Mouse (Mus musculus) forebrain, embryonic 11.5 days (tissue): ENCODE data around the gene Fbxo27. TPM values are rescaled to one million over a fixed set of nuclear protein-coding genes. Genes with fewer than 3 reads are reported as not detected.
"Not testable (repeated sequence)": the region's sequence is repeated elsewhere in the genome, so short reads cannot be mapped to it uniquely, and the experiment has no call there.

Source experiments
- ATAC-seq: fragments of 200-750 bp; cut with Nextera tagmentation; replicated peaks from 2 replicates; pipeline ENCODE4 v1.8.0; 2017; ENCODE audit warnings: moderate TSS enrichment; ENCODE audit not compliant: low FRiP score
- DNase-seq: peaks from one replicate; pipeline ENCODE4 v3.0.0-alpha.2; 2017; ENCODE audit warnings: low spot score
- H3K27ac ChIP-seq: fragments of 300-500 bp; sonication (generic); 2 replicates; pipeline ENCODE4 v1.5.1; 2014; ENCODE audit warnings: low read depth, low read length
- H3K27me3 ChIP-seq: fragments of 300-500 bp; sonication (generic); 2 replicates; pipeline ENCODE4 v1.6.1; 2014; ENCODE audit warnings: mild to moderate bottlenecking, low read length, mixed read lengths; ENCODE audit not compliant: control insufficient read depth, insufficient read depth
- H3K36me3 ChIP-seq: fragments of 300-500 bp; sonication (generic); 2 replicates; pipeline ENCODE4 v1.6.1; 2014; ENCODE audit warnings: mild to moderate bottlenecking, low read length, moderate library complexity, mixed read lengths; ENCODE audit not compliant: control insufficient read depth, insufficient read depth
- H3K4me1 ChIP-seq: fragments of 300-500 bp; sonication (generic); replicated peaks from 2 replicates; pipeline ENCODE4 v1.6.1; 2014; ENCODE audit warnings: low read length, mixed read lengths; ENCODE audit not compliant: control insufficient read depth, insufficient read depth
- H3K4me2 ChIP-seq: fragments of 300-500 bp; sonication (generic); 2 replicates; pipeline ENCODE4 v1.6.1; 2014; ENCODE audit warnings: low read depth, mild to moderate bottlenecking, low read length, moderate library complexity, mixed read lengths; ENCODE audit not compliant: severe bottlenecking
- H3K4me3 ChIP-seq: fragments of 300-500 bp; sonication (generic); 2 replicates; pipeline ENCODE4 v1.5.1; 2014; ENCODE audit warnings: low read depth, low read length
- H3K9ac ChIP-seq: fragments of 300-500 bp; sonication (generic); 2 replicates; pipeline ENCODE4 v1.6.1; 2014; ENCODE audit warnings: low read length
- H3K9me3 ChIP-seq: fragments of 300-500 bp; sonication (generic); 2 replicates; pipeline ENCODE4 v1.6.1; 2016; ENCODE audit warnings: low read length, mixed read lengths; ENCODE audit not compliant: control insufficient read depth
- WGBS: fragments of 180-500 bp; shearing (Covaris S2); extraction: QIAGEN DNeasy Blood & Tissue Kit; methylation state at CpG from one replicate; pipeline ENCODE4 v1.1.7; 2014; 5-methylcytosine and 5-hydroxymethylcytosine counted together
- polyA plus RNA-seq: library from polyadenylated mRNA; unstranded; fragments of >200 nt; fragmentation: Nextera tagmentation; extraction: Ambion mirVana; gene quantifications from 2 replicates; pipeline ENCODE4 v1.2.1, GENCODE M21; 2014

Fbxo27 gene
- polyA plus RNA-seq, 1 experiment from 2014 or later, result 4.3 TPM

DNA sequence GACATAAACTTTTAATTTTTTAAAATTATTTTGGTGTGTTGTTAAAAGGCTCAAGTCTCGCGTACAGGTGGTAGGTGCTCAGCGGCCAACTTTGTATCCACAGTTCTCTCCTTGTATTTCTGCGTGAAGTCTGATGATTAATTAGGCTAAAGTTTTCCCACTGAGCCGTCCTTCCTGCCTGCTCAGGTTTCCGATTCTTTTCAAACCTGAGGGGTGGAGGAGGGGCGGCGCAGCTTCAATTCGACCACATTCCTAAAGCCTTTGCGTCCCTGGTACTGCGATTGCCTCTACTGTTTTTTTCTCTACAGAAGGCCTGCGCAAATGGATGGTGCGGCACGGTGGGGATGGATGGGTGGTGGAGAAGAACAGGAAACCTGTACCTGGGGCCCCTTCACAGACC, 1.8 kb downstream of the Fbxo27 start:
- DNase-seq (peak; percentile 61), ATAC-seq (no peak)
- Histone ChIP-seq H3K27me3 (peaks cover 4% of the 10 kb centered on the region; the same call in 1 of the 2 replicates), H3K4me3 (no peak overlapping the region), H3K4me1 (no peaks in the 10 kb centered on the region; the same call in 1 of the 2 replicates), H3K9me3 (no peaks in the 10 kb centered on the region), H3K9ac (no peak overlapping the region), H3K36me3 (no peaks in the 10 kb centered on the region), H3K27ac (no peak overlapping the region), H3K4me2 (peak overlapping the region; percentile 19; the same call in 1 of the 2 replicates)
- WGBS, result 3% methylated on average over 14 of the region's 14 CpGs

DNA sequence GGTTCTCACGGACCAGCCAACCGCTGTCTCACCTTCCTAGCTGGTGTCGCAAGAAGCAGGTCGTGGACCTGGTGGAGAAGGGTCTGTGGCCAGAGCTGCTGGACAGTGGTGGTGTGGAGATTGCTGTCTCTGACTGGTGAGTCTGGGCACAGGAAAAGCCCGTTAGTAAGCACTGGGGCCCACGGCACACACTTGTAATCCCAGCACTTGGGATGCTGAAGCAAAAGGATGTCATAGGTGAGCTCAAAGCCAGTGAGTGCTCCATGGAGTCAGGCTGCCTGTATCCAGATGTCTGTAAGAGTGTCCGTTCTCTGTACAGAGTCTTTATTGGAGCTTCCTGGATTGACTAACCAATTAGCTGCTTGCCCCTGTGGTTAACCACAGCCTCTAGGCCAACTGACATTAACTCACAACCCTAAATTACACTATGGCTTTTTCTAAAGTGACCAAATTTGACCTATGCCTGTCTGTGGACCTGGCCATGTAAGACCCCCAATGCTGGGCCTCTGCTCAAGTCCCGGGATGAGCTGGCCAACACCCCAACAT, 2.4 kb downstream of the Fbxo27 start:
- H3K9ac ChIP-seq, result no peak overlapping the region
- H3K4me3 ChIP-seq, result no peak overlapping the region
- no peak for DNase-seq
- no peak for ATAC-seq
- no peaks in the 10 kb centered on the region for H3K36me3 ChIP-seq
- H3K4me2 ChIP-seq, result no peak overlapping the region
- H3K27me3 ChIP-seq, result peaks cover 4% of the 10 kb centered on the region; the same call in 1 of the 2 replicates
- 51% methylated on average over 8 of the region's 8 CpGs for WGBS
- H3K27ac ChIP-seq, result no peak overlapping the region
- H3K9me3 ChIP-seq, result no peaks in the 10 kb centered on the region
- no peaks in the 10 kb centered on the region; the same call in 1 of the 2 replicates for H3K4me1 ChIP-seq

DNA sequence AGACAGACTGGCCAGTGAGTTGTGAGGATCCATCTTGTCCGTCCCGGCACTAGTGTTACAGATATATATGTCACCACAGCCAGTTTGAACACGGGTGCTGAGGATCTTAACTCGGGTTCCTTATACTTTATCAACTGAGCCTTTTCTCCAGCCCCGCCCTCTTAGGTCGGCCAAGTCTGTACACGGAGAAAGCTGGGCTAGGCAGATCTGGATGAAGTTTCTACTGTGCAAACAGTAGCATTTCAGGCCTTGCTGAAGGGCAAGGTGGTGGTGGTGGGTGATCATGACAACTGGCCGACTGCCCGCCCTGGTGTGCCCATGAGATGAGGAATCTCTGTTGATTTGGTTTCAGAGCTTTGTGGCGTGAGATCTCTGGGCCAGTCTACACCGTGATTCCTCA, 4.6 kb downstream of the Fbxo27 start:
- Histone ChIP-seq H3K36me3 (no peaks in the 10 kb centered on the region), H3K9ac (no peak overlapping the region), H3K4me2 (no peak overlapping the region), H3K27ac (no peak overlapping the region), H3K9me3 (no peaks in the 10 kb centered on the region; the same call in 1 of the 2 replicates), H3K4me1 (no peaks in the 10 kb centered on the region; the same call in 1 of the 2 replicates), H3K4me3 (no peak overlapping the region), H3K27me3 (peaks cover 4% of the 10 kb centered on the region; the same call in 1 of the 2 replicates)
- no peak for DNase-seq
- 95% methylated on average over 11 of the region's 11 CpGs for WGBS
- ATAC-seq, result no peak

DNA sequence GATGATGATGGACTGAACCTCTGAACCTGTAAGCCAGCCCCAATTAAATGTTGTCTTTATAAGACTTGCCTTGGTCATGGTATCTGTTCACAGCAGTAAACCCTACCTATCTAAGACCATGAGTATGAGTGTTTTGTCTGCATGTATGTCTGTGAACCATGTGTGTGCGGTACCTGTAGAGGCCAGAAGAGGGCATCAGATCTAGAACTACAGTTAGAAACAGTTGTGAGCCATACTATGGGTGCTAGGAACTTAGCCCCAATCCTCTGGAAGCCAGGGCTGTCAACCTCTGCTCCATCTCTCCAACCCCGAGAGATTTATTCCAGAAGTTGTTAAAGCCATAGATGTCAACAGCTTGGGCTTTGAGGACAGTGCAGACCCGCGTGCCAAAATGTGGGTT, 7.6 kb downstream of the Fbxo27 start:
- DNase-seq (no peak), ATAC-seq (no peak)
- Histone ChIP-seq H3K36me3 (no peaks in the 10 kb centered on the region), H3K27ac (no peak overlapping the region), H3K4me3 (no peak overlapping the region), H3K4me2 (no peak overlapping the region), H3K27me3 (no peaks in the 10 kb centered on the region), H3K9ac (no peak overlapping the region), H3K9me3 (no peaks in the 10 kb centered on the region; the same call in 1 of the 2 replicates), H3K4me1 (no peaks in the 10 kb centered on the region)
- 94% methylated on average over 4 of the region's 4 CpGs for WGBS

DNA sequence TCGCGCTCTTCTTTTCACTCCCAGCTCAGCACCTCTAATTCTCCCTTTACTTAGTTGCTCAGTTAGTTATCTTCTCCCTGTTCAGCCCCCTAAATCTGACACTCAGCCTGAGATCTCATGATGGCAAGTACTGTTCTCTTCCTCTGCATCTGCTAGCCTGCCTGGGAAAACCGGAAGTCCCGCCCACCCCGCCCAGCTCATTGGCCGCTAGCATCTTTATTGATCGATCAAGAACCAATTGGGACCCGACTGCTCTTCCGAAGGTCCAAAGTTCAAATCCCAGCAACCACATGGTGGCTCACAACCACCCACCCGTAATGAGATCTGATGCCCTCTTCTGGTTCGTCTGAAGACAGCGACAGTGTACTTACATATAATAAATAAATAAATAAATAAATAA, 8.7 kb downstream of the Fbxo27 start:
- not testable (repeated sequence) for H3K27me3 ChIP-seq, ATAC-seq, H3K9ac ChIP-seq, H3K27ac ChIP-seq, H3K4me1 ChIP-seq, H3K4me3 ChIP-seq, H3K9me3 ChIP-seq, H3K36me3 ChIP-seq, H3K4me2 ChIP-seq, DNase-seq
- 96% methylated on average over 12 of the region's 12 CpGs for WGBS

DNA sequence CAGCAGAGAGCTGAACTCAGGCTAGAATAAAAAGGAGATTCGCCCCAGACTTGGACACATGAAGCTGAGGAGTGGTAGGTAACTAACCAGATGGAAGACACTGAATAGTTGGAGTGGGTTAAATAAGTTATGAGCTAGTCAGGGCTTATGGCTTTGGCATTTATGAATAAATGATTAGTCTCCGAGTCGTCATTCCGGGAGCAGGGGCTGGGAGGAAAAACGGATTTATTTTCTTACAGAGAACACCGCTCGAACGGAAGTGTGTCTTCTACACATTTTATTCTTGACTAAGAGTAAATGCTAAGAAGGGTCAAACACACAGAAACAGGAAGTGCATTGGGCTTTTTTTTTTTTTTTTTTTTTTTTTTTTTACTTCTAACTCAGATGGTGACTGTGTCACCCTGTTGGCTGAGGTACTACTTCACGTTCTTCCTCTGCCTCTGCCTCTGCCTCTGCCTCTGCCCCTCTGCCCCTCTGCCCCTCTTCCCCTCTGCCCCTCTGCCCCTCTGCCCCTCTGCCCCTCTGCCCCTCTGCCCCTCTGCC, 10.0 kb downstream of the Fbxo27 start:
- H3K9me3 ChIP-seq, result no peaks in the 10 kb centered on the region; the same call in 1 of the 2 replicates

DNA sequence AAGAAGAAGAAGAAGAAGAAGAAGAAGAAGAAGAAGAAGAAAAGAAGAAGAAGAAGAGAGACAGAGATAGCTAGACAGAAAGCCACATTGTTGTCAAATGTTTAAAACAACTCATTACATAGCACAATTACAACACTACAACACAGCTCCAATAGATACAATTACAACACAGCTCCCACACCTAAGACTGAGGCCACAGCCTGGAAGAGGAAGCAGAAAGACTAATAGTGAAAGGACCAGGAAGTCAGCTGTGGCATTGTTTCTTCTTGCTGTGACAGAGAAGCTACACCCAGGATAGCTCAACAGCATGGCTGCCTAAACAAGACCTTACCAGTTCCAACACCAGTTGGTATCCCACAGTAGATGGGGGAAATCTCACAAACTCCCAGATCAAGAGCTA, 16.8 kb downstream of the Fbxo27 start:
- H3K9ac ChIP-seq, result no peak overlapping the region
- H3K27me3 ChIP-seq, result no peaks in the 10 kb centered on the region
- no peak overlapping the region for H3K27ac ChIP-seq
- H3K4me2 ChIP-seq, result no peak overlapping the region
- ATAC-seq, result no peak
- H3K4me1 ChIP-seq, result no peaks in the 10 kb centered on the region
- H3K9me3 ChIP-seq, result no peaks in the 10 kb centered on the region
- H3K4me3 ChIP-seq, result no peak overlapping the region
- H3K36me3 ChIP-seq, result no peaks in the 10 kb centered on the region
- DNase-seq, result no peak

More for the DNA sequence above, 10.0 kb downstream of the Fbxo27 start:
- no peaks in the 10 kb centered on the region for H3K36me3 ChIP-seq
- DNase-seq (no peak), ATAC-seq (no peak)
- no peaks in the 10 kb centered on the region for H3K4me1 ChIP-seq
- H3K4me3 ChIP-seq, result no peak overlapping the region
- H3K4me2 ChIP-seq, result no peak overlapping the region
- no peaks in the 10 kb centered on the region for H3K27me3 ChIP-seq
- no peak overlapping the region for H3K9ac ChIP-seq
- no peak overlapping the region for H3K27ac ChIP-seq
- 85% methylated on average over 9 of the region's 9 CpGs for WGBS

DNA sequence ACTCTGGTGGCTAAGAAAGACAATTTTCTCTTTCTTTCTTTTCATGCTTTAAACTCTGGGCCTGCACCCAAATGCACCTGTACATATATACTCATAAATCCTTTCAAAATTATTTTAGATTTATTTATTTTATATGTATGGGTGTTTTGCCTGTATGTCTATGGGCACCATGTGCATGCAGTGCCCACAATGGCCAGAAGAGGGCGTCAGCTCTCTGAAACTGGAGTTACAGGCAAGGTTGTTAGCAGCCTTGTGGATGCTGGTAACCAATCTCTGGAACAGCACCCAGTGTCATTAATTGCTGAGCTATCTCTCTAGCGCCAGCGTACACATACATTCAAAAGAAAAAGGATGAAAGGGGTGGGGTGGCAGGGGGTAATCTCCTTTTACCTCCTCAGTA, 18.3 kb downstream of the Fbxo27 start:
- H3K27ac ChIP-seq, result no peak overlapping the region
- ATAC-seq (no peak), DNase-seq (no peak)
- no peak overlapping the region for H3K4me3 ChIP-seq
- no peaks in the 10 kb centered on the region for H3K9me3 ChIP-seq
- whole genome bisulfite sequencing, result 65% methylated on average over 3 of the region's 3 CpGs
- H3K9ac ChIP-seq, result no peak overlapping the region
- no peaks in the 10 kb centered on the region for H3K36me3 ChIP-seq
- H3K4me2 ChIP-seq, result no peak overlapping the region
- H3K27me3 ChIP-seq, result no peaks in the 10 kb centered on the region
- H3K4me1 ChIP-seq, result no peaks in the 10 kb centered on the region

DNA sequence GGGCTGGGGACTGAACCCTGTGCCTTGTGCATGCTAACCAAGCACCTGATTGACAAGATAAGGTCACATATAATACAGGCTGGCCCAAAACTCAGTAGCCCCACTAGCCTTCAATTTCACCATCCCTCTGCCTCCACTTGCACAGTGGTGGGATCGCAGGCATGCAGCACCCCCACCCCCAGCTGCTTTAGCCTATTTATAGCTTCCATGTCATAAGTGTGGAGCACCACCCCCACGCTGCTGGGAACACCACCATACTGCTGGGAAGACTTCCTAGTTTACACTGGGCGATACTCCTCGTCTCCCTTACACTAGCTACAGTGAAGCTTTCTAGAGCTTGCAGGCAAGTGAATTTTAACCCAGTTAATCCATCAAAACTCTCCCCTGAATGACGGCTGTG, 22.0 kb downstream of the Fbxo27 start:
- no peaks in the 10 kb centered on the region for H3K36me3 ChIP-seq
- WGBS, result 84% methylated on average over 5 of the region's 5 CpGs
- ATAC-seq (no peak), DNase-seq (no peak)
- H3K4me2 ChIP-seq, result no peak overlapping the region
- no peaks in the 10 kb centered on the region for H3K27me3 ChIP-seq
- 0 out of 2 replicates have a peak, but pooled peaks cover 2% of the 10 kb centered on the region for H3K4me1 ChIP-seq
- no peak overlapping the region for H3K9ac ChIP-seq
- H3K4me3 ChIP-seq, result no peak overlapping the region
- H3K27ac ChIP-seq, result no peak overlapping the region
- H3K9me3 ChIP-seq, result no peaks in the 10 kb centered on the region
